Mouse (Mus musculus) lung, adult 2 months (tissue): ENCODE measurements around the gene Tle6.

ENCODE experiments used
- CTCF ChIP-seq: fragments of 200-500 bp; IDR thresholded peaks from 2 replicates; pipeline ENCODE4 v1.5.1; 2011; ENCODE audit warnings: mild to moderate bottlenecking, low read length, control low read depth; ENCODE audit not compliant: insufficient read depth
- POLR2A ChIP-seq: fragments of 200-500 bp; IDR thresholded peaks from 2 replicates; pipeline ENCODE4 v1.6.1; 2011; ENCODE audit warnings: low read depth, mild to moderate bottlenecking, control low read depth, low read length, borderline replicate concordance; ENCODE audit errors: extremely low read depth

DNA sequence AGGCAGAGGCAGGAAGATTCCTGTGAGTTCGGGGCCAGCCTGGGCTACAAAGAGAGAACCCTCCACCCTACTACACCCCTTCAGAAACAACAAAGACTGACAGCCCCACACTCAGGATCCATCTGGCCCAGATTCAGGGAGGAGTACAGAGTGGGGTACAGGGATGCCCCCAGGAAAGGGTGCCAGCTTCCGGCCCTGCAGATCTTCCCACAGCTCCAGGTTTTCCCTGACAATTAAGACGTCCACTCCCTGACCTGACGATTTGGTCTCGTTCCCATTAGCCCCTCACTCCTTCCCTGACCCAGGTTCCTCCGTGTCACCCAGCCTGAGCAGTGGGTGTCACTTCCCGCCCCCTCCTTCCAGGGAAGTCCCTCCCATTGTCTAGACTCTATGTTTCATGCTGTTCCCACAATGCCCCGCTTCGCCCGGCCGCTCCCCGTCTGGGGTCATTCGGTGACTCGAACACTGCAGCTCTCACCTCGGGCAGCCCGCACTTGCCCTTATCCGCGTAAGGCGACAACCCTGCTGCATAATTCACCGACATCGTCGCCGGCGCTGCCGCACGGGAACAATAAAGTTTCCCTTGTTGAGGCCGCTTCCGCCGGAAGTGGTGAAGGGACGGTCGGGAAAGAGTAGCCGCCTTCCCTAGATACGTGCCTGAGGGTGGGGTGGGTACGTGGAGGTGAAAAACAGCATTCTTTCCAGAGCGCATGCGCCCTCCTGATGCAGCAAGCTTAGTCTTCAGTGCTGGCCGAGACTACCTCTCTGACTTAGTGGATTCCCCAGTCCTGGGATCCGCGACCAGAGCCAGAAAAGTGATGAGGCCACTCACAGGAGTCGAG is 26.3 kb upstream of the Tle6 start, which contains the start of gene Sirt6:
- TF ChIP-seq POLR2A (peak; percentile 97; the same call in 1 of the 2 replicates), CTCF (no peak)
